Mouse (Mus musculus): ENCODE results near the gene Nfix. TPM values are rescaled to one million over a fixed set of nuclear protein-coding genes. Genes with fewer than 3 reads are reported as not detected.

The Nfix gene
- polyA plus RNA-seq, 1 experiment: 98.5 TPM

DNA sequence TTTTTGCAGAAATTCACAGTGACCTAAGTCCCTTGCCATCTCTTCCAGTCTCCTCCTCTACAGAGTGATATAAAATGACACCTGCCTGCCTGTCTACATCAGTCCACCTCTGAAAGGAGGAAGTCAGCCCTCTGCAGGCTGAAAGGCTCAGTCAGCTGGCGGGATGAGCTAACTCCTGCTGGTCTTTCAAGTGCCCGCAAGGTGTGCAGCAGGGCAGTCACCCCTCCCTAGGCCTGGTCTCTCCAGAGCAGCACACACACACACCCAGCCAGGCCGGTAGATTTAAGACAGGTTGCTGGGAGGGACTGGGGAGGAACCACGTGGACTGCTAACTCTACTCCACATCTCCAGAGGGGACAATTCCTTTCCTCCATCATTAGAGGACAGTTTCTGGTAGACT is 36.0 kb downstream of the Nfix start:
- H3K4me3 ChIP-seq (replicated peaks; ENCODE audit: insufficient read depth, low read depth, low read length): no peak overlapping the region
- peak; percentile 65 to 68 for DNase-seq
- H3K27ac ChIP-seq (ENCODE audit: insufficient read depth, low read length): peak overlapping the region; percentile 85
- peaks cover 76% of the 10 kb centered on the region for H3K4me1 ChIP-seq (ENCODE audit: control insufficient read depth, insufficient read depth, low read length)
- no peak for TF ChIP-seq CTCF (IDR thresholded peaks at IDR 0.05; ENCODE audit: borderline replicate concordance, insufficient read depth, low read depth, low read length)
- no peak for TF ChIP-seq POLR2A (IDR thresholded peaks at IDR 0.05; ENCODE audit: borderline replicate concordance, insufficient read depth, low read length)
- 11% methylated on average over 4 of the region's 4 CpGs for WGBS
- no peaks in the 10 kb centered on the region for H3K27me3 ChIP-seq (ENCODE audit: control insufficient read depth, insufficient read depth, low read length)

DNA sequence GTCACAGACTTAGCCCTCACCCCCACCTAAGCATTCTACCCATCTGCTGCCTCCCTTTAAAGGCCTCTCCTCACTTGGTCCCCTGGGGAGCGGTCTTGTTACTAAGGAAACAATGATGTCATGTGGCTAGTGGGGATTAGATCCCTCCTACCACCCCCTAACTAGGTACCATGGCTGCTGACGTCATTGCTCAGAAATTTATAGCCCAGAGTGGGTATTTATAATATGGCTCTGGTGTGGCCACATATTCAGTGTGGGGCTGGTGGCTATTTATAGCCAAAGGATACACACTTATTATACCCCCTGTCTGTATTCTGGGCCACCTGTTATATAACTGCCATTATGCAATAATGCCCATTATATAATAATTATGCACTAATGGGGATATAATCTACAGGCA is 39.2 kb downstream of the Nfix start:
- TF ChIP-seq POLR2A (IDR thresholded peaks at IDR 0.05; ENCODE audit: borderline replicate concordance, insufficient read depth, low read length) (no peak), CTCF (IDR thresholded peaks at IDR 0.05; ENCODE audit: borderline replicate concordance, insufficient read depth, low read depth, low read length) (no peak)
- no peaks in the 10 kb centered on the region for H3K27me3 ChIP-seq (ENCODE audit: control insufficient read depth, insufficient read depth, low read length)
- H3K4me1 ChIP-seq (ENCODE audit: control insufficient read depth, insufficient read depth, low read length): peaks cover 68% of the 10 kb centered on the region
- peak in 1 of 2 experiments; percentile 80 for DNase-seq
- H3K4me3 ChIP-seq (replicated peaks; ENCODE audit: insufficient read depth, low read depth, low read length): no peak overlapping the region
- WGBS: 10% methylated on average over 2 of the region's 2 CpGs
- H3K27ac ChIP-seq (ENCODE audit: insufficient read depth, low read length): peak overlapping the region; percentile 72

DNA sequence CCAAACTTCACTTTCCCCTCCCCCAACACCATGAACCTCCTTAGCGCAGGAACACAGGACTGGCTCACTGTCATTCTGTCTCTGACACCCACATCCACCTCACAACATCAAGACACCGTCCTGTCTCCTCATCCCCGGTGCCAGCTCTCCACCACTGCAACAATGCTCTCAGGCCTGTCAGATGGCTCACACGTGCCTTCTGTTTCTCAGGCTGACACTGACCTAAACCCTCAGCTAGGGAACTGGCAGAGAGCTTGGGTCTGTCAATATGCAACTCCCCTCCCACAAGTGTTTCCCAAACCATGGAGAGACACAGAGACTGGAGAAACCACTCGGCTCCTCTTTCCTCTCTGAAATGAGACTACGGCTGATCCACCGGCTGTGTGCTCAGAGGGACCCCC is 39.7 kb downstream of the Nfix start:
- peaks cover 69% of the 10 kb centered on the region for H3K4me1 ChIP-seq (ENCODE audit: control insufficient read depth, insufficient read depth, low read length)
- DNase-seq: peak; percentile 61 to 67
- peak overlapping the region; percentile 72 for H3K27ac ChIP-seq (ENCODE audit: insufficient read depth, low read length)
- TF ChIP-seq CTCF (IDR thresholded peaks at IDR 0.05; ENCODE audit: borderline replicate concordance, insufficient read depth, low read depth, low read length) (no peak), POLR2A (IDR thresholded peaks at IDR 0.05; ENCODE audit: borderline replicate concordance, insufficient read depth, low read length) (no peak)
- WGBS: 9% methylated on average over 7 of the region's 7 CpGs
- no peaks in the 10 kb centered on the region for H3K27me3 ChIP-seq (ENCODE audit: control insufficient read depth, insufficient read depth, low read length)
- H3K4me3 ChIP-seq (replicated peaks; ENCODE audit: insufficient read depth, low read depth, low read length): no peak overlapping the region

DNA sequence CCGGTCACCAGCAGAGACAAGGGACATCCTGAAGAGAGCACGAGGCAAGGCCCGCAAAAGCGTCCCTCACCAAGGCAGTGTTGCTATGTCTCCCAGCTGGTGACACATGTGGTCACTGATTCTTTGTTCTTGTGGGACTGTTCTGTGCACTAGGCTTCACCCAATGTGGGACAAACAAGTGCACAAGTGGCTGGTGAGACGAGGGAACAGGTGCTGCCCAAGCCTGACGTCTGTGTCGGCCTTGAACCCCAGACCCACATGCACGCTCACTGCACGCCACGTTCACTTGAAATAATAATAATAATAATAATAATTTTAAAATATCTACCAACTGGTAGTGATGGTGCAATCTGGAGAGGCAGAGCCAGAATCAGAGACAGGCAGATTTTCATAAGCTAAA is 40.4 kb downstream of the Nfix start:
- no peak for TF ChIP-seq POLR2A (IDR thresholded peaks at IDR 0.05; ENCODE audit: borderline replicate concordance, insufficient read depth, low read length)
- no peak for TF ChIP-seq CTCF (IDR thresholded peaks at IDR 0.05; ENCODE audit: borderline replicate concordance, insufficient read depth, low read depth, low read length)
- no peak for DNase-seq
- 50% methylated on average over 10 of the region's 10 CpGs for WGBS
- no peaks in the 10 kb centered on the region for H3K27me3 ChIP-seq (ENCODE audit: control insufficient read depth, insufficient read depth, low read length)
- H3K4me1 ChIP-seq (ENCODE audit: control insufficient read depth, insufficient read depth, low read length): peaks cover 63% of the 10 kb centered on the region
- H3K4me3 ChIP-seq (replicated peaks; ENCODE audit: insufficient read depth, low read depth, low read length): no peak overlapping the region
- 0 out of 2 replicates have a peak overlapping the region, but pooled peaks have one; percentile 46 for H3K27ac ChIP-seq (ENCODE audit: insufficient read depth, low read length)

DNA sequence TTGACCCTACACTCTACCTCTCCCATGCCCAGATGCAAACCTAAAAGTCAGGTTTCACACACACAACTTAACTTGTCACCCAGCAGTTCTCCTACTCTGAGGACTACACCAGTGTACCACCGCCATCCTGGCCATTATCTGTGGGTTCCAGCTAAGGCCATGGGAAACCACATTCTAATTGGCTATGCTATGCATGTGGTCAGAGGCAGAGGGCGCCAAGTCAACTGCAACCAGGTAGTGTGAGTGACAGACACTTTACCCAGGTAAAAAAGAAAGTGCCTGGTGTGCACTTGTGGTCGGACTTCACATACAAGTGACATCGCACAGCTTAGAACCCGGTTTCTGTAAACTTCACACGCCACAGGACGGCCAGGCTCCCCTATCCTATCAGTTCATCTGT is 41.0 kb downstream of the Nfix start:
- H3K4me3 ChIP-seq (replicated peaks; ENCODE audit: insufficient read depth, low read depth, low read length): no peak overlapping the region
- peak overlapping the region; percentile 65; the same call in 1 of the 2 replicates for H3K27ac ChIP-seq (ENCODE audit: insufficient read depth, low read length)
- H3K4me1 ChIP-seq (ENCODE audit: control insufficient read depth, insufficient read depth, low read length): peaks cover 57% of the 10 kb centered on the region
- peak; percentile 62; the same call in 1 of the 2 replicates for TF ChIP-seq CTCF (IDR thresholded peaks at IDR 0.05; ENCODE audit: borderline replicate concordance, insufficient read depth, low read depth, low read length)
- no peak for TF ChIP-seq POLR2A (IDR thresholded peaks at IDR 0.05; ENCODE audit: borderline replicate concordance, insufficient read depth, low read length)
- no peaks in the 10 kb centered on the region for H3K27me3 ChIP-seq (ENCODE audit: control insufficient read depth, insufficient read depth, low read length)
- 55% methylated on average over 7 of the region's 7 CpGs for WGBS
- DNase-seq: peak; percentile 68

DNA sequence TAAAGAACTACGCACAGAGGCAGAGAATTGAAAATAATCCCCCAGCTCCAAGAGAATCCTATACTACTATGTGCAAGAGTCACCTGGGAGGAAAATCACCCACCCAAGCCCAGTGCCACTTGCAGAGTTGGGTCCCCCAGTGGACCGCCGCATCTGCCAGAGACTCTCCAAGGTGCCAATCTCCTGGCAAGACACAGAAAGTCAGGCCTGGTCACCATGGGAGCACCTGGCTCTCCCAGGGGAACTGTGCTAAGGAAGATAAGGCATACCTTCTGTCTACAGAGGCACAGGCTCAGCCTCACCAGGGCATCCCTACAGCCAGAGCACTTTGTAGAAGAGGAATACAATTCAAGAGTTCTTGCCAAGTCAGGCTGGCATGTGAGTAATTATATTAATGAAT is 41.8 kb downstream of the Nfix start:
- H3K27me3 ChIP-seq (ENCODE audit: control insufficient read depth, insufficient read depth, low read length): no peaks in the 10 kb centered on the region
- peak overlapping the region; percentile 65 for H3K27ac ChIP-seq (ENCODE audit: insufficient read depth, low read length)
- 45% methylated on average over 3 of the region's 3 CpGs for WGBS
- peaks cover 56% of the 10 kb centered on the region for H3K4me1 ChIP-seq (ENCODE audit: control insufficient read depth, insufficient read depth, low read length)
- no peak for DNase-seq
- TF ChIP-seq POLR2A (IDR thresholded peaks at IDR 0.05; ENCODE audit: borderline replicate concordance, insufficient read depth, low read length) (no peak), CTCF (IDR thresholded peaks at IDR 0.05; ENCODE audit: borderline replicate concordance, insufficient read depth, low read depth, low read length) (no peak)
- H3K4me3 ChIP-seq (replicated peaks; ENCODE audit: insufficient read depth, low read depth, low read length): no peak overlapping the region

DNA sequence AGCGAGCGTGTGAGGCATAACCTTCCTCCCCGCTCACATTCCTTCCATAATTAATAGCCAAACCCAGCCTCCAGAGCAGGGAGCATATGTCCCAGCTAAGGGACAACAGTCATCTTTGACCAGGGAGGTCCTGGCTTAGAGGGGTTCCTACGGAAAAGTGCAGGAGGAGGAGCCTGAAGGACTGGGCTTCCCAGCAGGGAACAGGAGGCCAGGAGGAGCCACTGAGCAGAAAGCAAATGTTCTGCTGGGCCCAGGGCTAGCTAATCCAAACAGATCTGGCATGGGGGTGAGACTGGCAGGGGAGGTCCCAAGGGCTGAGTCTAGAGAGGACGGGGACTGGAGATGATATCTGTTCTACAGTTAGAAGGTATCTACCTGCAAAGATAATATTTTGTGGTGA is 42.6 kb downstream of the Nfix start:
- 4% methylated on average over 5 of the region's 5 CpGs for WGBS
- 0 out of 2 replicates have a peak, but pooled peaks have one; percentile 0 for TF ChIP-seq CTCF (IDR thresholded peaks at IDR 0.05; ENCODE audit: borderline replicate concordance, insufficient read depth, low read depth, low read length)
- TF ChIP-seq POLR2A (IDR thresholded peaks at IDR 0.05; ENCODE audit: borderline replicate concordance, insufficient read depth, low read length): no peak
- H3K27ac ChIP-seq (ENCODE audit: insufficient read depth, low read length): peak overlapping the region; percentile 65

DNA sequence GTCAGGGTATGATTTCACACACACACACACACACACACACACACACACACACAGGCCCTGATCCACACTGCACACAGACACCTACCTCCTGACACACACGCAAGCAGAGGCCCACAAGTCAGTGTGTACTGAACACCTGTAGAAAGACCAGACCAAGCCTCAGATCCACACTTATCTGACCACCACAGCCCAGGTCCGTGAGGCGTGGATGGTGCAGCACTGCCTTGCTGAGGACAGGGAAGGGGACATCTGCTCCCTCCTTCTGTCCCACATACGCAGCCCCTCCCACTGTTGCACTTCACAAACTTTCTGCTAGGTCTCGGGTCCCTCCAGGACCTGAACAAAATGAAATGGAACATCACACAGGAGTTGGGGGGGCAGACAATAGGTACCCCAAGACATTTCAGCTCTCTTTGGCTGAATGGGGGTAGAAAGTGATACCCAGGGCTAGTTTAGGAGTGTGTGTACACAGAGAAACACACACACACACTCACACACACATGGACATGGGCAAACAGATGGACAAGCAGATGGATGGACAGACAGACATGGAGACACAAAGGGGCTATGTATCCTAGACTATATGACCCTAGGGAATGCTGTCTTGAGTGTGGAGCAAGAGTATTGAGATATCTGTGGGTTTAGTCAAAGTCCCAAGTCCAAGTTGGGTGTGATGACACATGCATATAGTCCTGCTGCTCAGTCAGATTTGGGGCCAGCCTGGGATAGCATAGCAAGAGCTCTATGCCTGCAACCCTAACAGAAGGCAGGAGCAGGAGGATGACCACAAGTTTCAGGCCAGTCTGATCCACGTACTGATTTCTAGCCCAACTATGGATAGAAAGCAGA is 47.2 kb downstream of the Nfix start:
- Histone ChIP-seq H3K4me3 (replicated peaks; ENCODE audit: insufficient read depth, low read depth, low read length) (no peak overlapping the region), H3K4me1 (ENCODE audit: control insufficient read depth, insufficient read depth, low read length) (peaks cover 59% of the 10 kb centered on the region), H3K27ac (ENCODE audit: insufficient read depth, low read length) (peak overlapping the region; percentile 45; the same call in 1 of the 2 replicates), H3K27me3 (ENCODE audit: control insufficient read depth, insufficient read depth, low read length) (no peaks in the 10 kb centered on the region)
- no peak for TF ChIP-seq CTCF (IDR thresholded peaks at IDR 0.05; ENCODE audit: borderline replicate concordance, insufficient read depth, low read depth, low read length)
- no peak for TF ChIP-seq POLR2A (IDR thresholded peaks at IDR 0.05; ENCODE audit: borderline replicate concordance, insufficient read depth, low read length)
- WGBS: 38% methylated on average over 6 of the region's 6 CpGs
- no peak for DNase-seq

More for the DNA sequence above, 42.6 kb downstream of the Nfix start:
- Histone ChIP-seq H3K4me1 (ENCODE audit: control insufficient read depth, insufficient read depth, low read length) (peaks cover 57% of the 10 kb centered on the region), H3K27me3 (ENCODE audit: control insufficient read depth, insufficient read depth, low read length) (no peaks in the 10 kb centered on the region), H3K4me3 (replicated peaks; ENCODE audit: insufficient read depth, low read depth, low read length) (no peak overlapping the region)
- DNase-seq: peak; percentile 74 to 78

Measured in cerebellum, adult 2 months (tissue).